Mouse (Mus musculus) liver, embryonic 15.5 days (tissue): ENCODE measurements at regions not wholly inside any gene's neighbourhood (a gene's known extent, or its start where the extent isn't known, plus 50 kb on each side); places are given as distances from the start of the nearest gene placed in this dataset.

ENCODE experiments used
- ATAC-seq: fragments of 200-750 bp; cut with Nextera tagmentation; 2 replicates; pipeline ENCODE4 v1.8.0; 2017; ENCODE audit warnings: moderate number of reproducible peaks, mild to moderate bottlenecking, moderate library complexity; ENCODE audit not compliant: insufficient read depth
- H3K27ac ChIP-seq: fragments of 300-500 bp; sonication (generic); replicated peaks from 2 replicates; pipeline ENCODE4 v1.5.1; 2015; ENCODE audit warnings: mild to moderate bottlenecking, inconsistent platforms
- H3K27me3 ChIP-seq: fragments of 300-500 bp; sonication (generic); 2 replicates; pipeline ENCODE4 v1.6.1; 2015; ENCODE audit warnings: mild to moderate bottlenecking, inconsistent platforms
- H3K36me3 ChIP-seq: fragments of 300-500 bp; sonication (generic); replicated peaks from 2 replicates; pipeline ENCODE4 v1.6.1; 2015; ENCODE audit warnings: moderate library complexity, mild to moderate bottlenecking, inconsistent platforms
- H3K4me1 ChIP-seq: fragments of 300-500 bp; sonication (generic); replicated peaks from 2 replicates; pipeline ENCODE4 v1.6.1; 2015; ENCODE audit warnings: inconsistent platforms
- H3K4me2 ChIP-seq: fragments of 300-500 bp; sonication (generic); 2 replicates; pipeline ENCODE4 v1.6.1; 2015; ENCODE audit warnings: moderate library complexity, mild to moderate bottlenecking, inconsistent platforms
- H3K4me3 ChIP-seq: fragments of 300-500 bp; sonication (generic); replicated peaks from 2 replicates; pipeline ENCODE4 v1.5.1; 2015; ENCODE audit warnings: mild to moderate bottlenecking, inconsistent platforms
- H3K9ac ChIP-seq: fragments of 300-500 bp; sonication (generic); 2 replicates; pipeline ENCODE4 v1.6.1; 2015; ENCODE audit warnings: moderate library complexity, mild to moderate bottlenecking, inconsistent platforms
- H3K9me3 ChIP-seq: fragments of 300-500 bp; sonication (generic); replicated peaks from 2 replicates; pipeline ENCODE4 v1.6.1; 2016; ENCODE audit warnings: inconsistent platforms
- WGBS: fragments of 180-500 bp; shearing (Covaris S2); methylation state at CpG from one replicate; pipeline ENCODE4 v1.1.7; 2015; ENCODE audit warnings: mixed read lengths; ENCODE audit not compliant: insufficient replicate concordance; 5-methylcytosine and 5-hydroxymethylcytosine counted together

- Histone ChIP-seq H3K36me3 (no peaks in the 10 kb centered on the region), H3K27me3 (no peaks in the 10 kb centered on the region), H3K27ac (no peak overlapping the region), H3K9me3 (no peaks in the 10 kb centered on the region), H3K4me1 (no peaks in the 10 kb centered on the region), H3K4me3 (no peak overlapping the region), H3K9ac (no peak overlapping the region), H3K4me2 (no peak overlapping the region)
- 62% methylated on average over 10 of the region's 10 CpGs for WGBS
- ATAC-seq = no peak
Measured at GRCm38 (mm10) chr13:107546181-107546900, 497.9 kb upstream of the Smim15 start.

GRCm38 (mm10) chr13:107541635-107541955 lies 502.7 kb upstream of the Smim15 start:
- no peaks in the 10 kb centered on the region for H3K9me3 ChIP-seq
- no peak overlapping the region for H3K27ac ChIP-seq
- H3K4me1 ChIP-seq = no peaks in the 10 kb centered on the region
- no peak for ATAC-seq
- 51% methylated on average over 2 of the region's 2 CpGs for WGBS
- no peaks in the 10 kb centered on the region for H3K36me3 ChIP-seq
- no peaks in the 10 kb centered on the region for H3K27me3 ChIP-seq
- no peak overlapping the region for H3K4me3 ChIP-seq
- H3K4me2 ChIP-seq = no peak overlapping the region
- H3K9ac ChIP-seq = no peak overlapping the region

GRCm38 (mm10) chr13:107540784-107541634 lies 503.2 kb upstream of the Smim15 start:
- 67% methylated on average over 16 of the region's 16 CpGs for WGBS
- no peak overlapping the region for H3K9ac ChIP-seq
- no peaks in the 10 kb centered on the region for H3K27me3 ChIP-seq
- H3K4me3 ChIP-seq = no peak overlapping the region
- no peak for ATAC-seq
- no peak overlapping the region for H3K27ac ChIP-seq
- no peaks in the 10 kb centered on the region for H3K36me3 ChIP-seq
- no peaks in the 10 kb centered on the region for H3K9me3 ChIP-seq
- no peak overlapping the region for H3K4me2 ChIP-seq
- no peaks in the 10 kb centered on the region for H3K4me1 ChIP-seq

GRCm38 (mm10) chr13:107540305-107540704 lies 503.9 kb upstream of the Smim15 start:
- H3K9me3 ChIP-seq = no peaks in the 10 kb centered on the region
- H3K27ac ChIP-seq = no peak overlapping the region
- H3K4me3 ChIP-seq = no peak overlapping the region
- no peaks in the 10 kb centered on the region for H3K4me1 ChIP-seq
- H3K27me3 ChIP-seq = no peaks in the 10 kb centered on the region
- H3K9ac ChIP-seq = no peak overlapping the region
- 75% methylated on average over 7 of the region's 7 CpGs for WGBS
- H3K4me2 ChIP-seq = no peak overlapping the region
- ATAC-seq = no peak
- H3K36me3 ChIP-seq = no peaks in the 10 kb centered on the region

- H3K36me3 ChIP-seq = no peaks in the 10 kb centered on the region
- WGBS = 86% methylated on average over 4 of the region's 4 CpGs
Measured at GRCm38 (mm10) chr13:107539867-107540266, 504.4 kb upstream of the Smim15 start.

GRCm38 (mm10) chr13:107539326-107539725 lies 504.9 kb upstream of the Smim15 start:
- no peak for ATAC-seq
- 68% methylated on average over 4 of the region's 4 CpGs for WGBS

More at GRCm38 (mm10) chr13:107539867-107540266, 504.4 kb upstream of the Smim15 start:
- H3K4me1 ChIP-seq = no peaks in the 10 kb centered on the region
- no peak overlapping the region for H3K4me2 ChIP-seq
- no peaks in the 10 kb centered on the region for H3K27me3 ChIP-seq
- H3K9me3 ChIP-seq = no peaks in the 10 kb centered on the region
- H3K4me3 ChIP-seq = no peak overlapping the region
- H3K9ac ChIP-seq = no peak overlapping the region
- no peak overlapping the region for H3K27ac ChIP-seq
- no peak for ATAC-seq

GRCm38 (mm10) chr13:107535213-107535612 lies 509.0 kb upstream of the Smim15 start:
- Histone ChIP-seq H3K27me3 (no peaks in the 10 kb centered on the region), H3K9ac (no peak overlapping the region), H3K36me3 (no peaks in the 10 kb centered on the region), H3K4me1 (no peaks in the 10 kb centered on the region), H3K27ac (no peak overlapping the region), H3K9me3 (no peaks in the 10 kb centered on the region), H3K4me2 (no peak overlapping the region), H3K4me3 (no peak overlapping the region)
- ATAC-seq = no peak
- WGBS = 53% methylated on average over 5 of the region's 5 CpGs

More at GRCm38 (mm10) chr13:107539326-107539725, 504.9 kb upstream of the Smim15 start:
- no peak overlapping the region for H3K27ac ChIP-seq
- no peak overlapping the region for H3K4me2 ChIP-seq
- no peak overlapping the region for H3K9ac ChIP-seq
- no peak overlapping the region for H3K4me3 ChIP-seq
- H3K9me3 ChIP-seq = no peaks in the 10 kb centered on the region
- no peaks in the 10 kb centered on the region for H3K36me3 ChIP-seq
- H3K4me1 ChIP-seq = no peaks in the 10 kb centered on the region
- no peaks in the 10 kb centered on the region for H3K27me3 ChIP-seq

GRCm38 (mm10) chr13:107533323-107533722 lies 510.9 kb upstream of the Smim15 start:
- Histone ChIP-seq H3K9ac (no peak overlapping the region), H3K4me2 (no peak overlapping the region), H3K27me3 (no peaks in the 10 kb centered on the region), H3K36me3 (no peaks in the 10 kb centered on the region), H3K4me1 (no peaks in the 10 kb centered on the region), H3K4me3 (no peak overlapping the region), H3K27ac (no peak overlapping the region), H3K9me3 (no peaks in the 10 kb centered on the region)
- WGBS = 60% methylated on average over 3 of the region's 3 CpGs
- no peak for ATAC-seq

- no peak overlapping the region for H3K4me2 ChIP-seq
- no peak overlapping the region for H3K4me3 ChIP-seq
- H3K9ac ChIP-seq = no peak overlapping the region
- H3K9me3 ChIP-seq = no peaks in the 10 kb centered on the region
- H3K36me3 ChIP-seq = no peaks in the 10 kb centered on the region
- H3K27ac ChIP-seq = no peak overlapping the region
- 58% methylated on average over 10 of the region's 10 CpGs for WGBS
- H3K27me3 ChIP-seq = no peaks in the 10 kb centered on the region
- no peak for ATAC-seq
- H3K4me1 ChIP-seq = no peaks in the 10 kb centered on the region
Measured at GRCm38 (mm10) chr13:107531528-107531927, 509.6 kb upstream of the Kif2a start.

GRCm38 (mm10) chr13:107531026-107531425 lies 509.1 kb upstream of the Kif2a start:
- Histone ChIP-seq H3K9ac (no peak overlapping the region), H3K9me3 (no peaks in the 10 kb centered on the region), H3K27me3 (no peaks in the 10 kb centered on the region), H3K36me3 (no peaks in the 10 kb centered on the region), H3K4me3 (no peak overlapping the region), H3K4me2 (no peak overlapping the region), H3K27ac (no peak overlapping the region), H3K4me1 (no peaks in the 10 kb centered on the region)
- no peak for ATAC-seq
- WGBS = 38% methylated on average over 8 of the region's 8 CpGs

- ATAC-seq = no peak
- Histone ChIP-seq H3K4me3 (no peak overlapping the region), H3K4me2 (no peak overlapping the region), H3K27me3 (no peaks in the 10 kb centered on the region), H3K9me3 (no peaks in the 10 kb centered on the region), H3K9ac (no peak overlapping the region), H3K4me1 (no peaks in the 10 kb centered on the region), H3K27ac (no peak overlapping the region), H3K36me3 (no peaks in the 10 kb centered on the region)
- 50% methylated on average over 1 of the region's 1 CpGs for WGBS
Measured at GRCm38 (mm10) chr13:107530392-107530791, 508.5 kb upstream of the Kif2a start.
